Mouse (Mus musculus): ENCODE data around the gene Rwdd1.

GRCm38 (mm10) chr10:34066591-34066990 is 47.2 kb upstream of the Rwdd1 start:
- no peak for TF ChIP-seq POLR2A (IDR thresholded peaks at IDR 0.05; ENCODE audit: borderline replicate concordance, insufficient read depth, low read length)
- TF ChIP-seq CTCF (IDR thresholded peaks at IDR 0.05; ENCODE audit: borderline replicate concordance, insufficient read depth, low read depth, low read length): no peak

Measured in cerebellum, adult 2 months (tissue).